18 mouse cellular contexts compared by ENCODE assay signal in the genomic region with DNA sequence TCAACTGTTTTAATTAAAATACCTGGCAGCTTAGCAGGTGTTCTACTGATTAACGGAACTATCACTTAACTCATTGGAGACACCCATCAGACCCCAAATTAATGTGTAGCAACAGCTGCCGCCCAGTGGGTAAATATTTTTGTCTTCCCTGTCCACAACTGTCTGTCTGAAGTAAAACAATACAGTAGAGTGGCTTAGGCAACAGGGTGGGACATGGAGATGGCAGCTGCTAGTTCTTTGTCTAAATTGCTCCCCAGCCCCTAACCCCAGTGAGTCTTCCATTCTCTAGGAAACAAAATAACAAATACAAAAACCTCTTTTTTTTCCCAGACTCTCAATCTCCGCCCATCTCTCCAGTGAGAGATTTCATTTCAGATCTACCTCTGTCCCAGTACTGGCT. TPM values are rescaled to one million over a fixed set of nuclear protein-coding genes. Genes with fewer than 3 reads are reported as not detected.
DNase-seq lines count a peak whose midpoint lies in the region; ATAC-seq and TF ChIP-seq lines count a peak whose summit lies in the region.
"Had no signal": no experiment of that assay in that cellular context is flagged by ENCODE, and none has a peak within 500 bp of the region (broad histone marks: within the 10 kb centered on the region; RNA-seq: fewer than 3 reads in every experiment).

No protein-coding gene starts in this region.

- H3K9me3 ChIP-seq in forebrain, embryonic 10.5 days = no peaks in the 10 kb centered on the region
- no peaks in the 10 kb centered on the region for H3K9me3 ChIP-seq in forebrain, embryonic 13.5 days (replicated peaks)
- no peaks in the 10 kb centered on the region for H3K9me3 ChIP-seq in lung, embryonic 14.5 days (ENCODE audit: low read depth, low read length)
- no peaks in the 10 kb centered on the region for H3K9me3 ChIP-seq in stomach, embryonic 16.5 days (replicated peaks; ENCODE audit: control insufficient read depth, low read length)
- H3K9me3 ChIP-seq: embryonic facial prominence, embryonic 13.5 days; forebrain, embryonic 15.5 days; heart, embryonic 15.5 days; hindbrain, embryonic 13.5 days had no signal

- WGBS in forebrain, embryonic 10.5 days = 89% methylated on average over 3 of the region's 3 CpGs
- 57% methylated on average over 3 of the region's 3 CpGs for WGBS in forebrain, embryonic 13.5 days
- 82% methylated on average over 3 of the region's 3 CpGs for WGBS in lung, embryonic 14.5 days
- WGBS in stomach, embryonic 16.5 days = 48% methylated on average over 3 of the region's 3 CpGs
- WGBS in cerebellum, adult 2 months = 74% methylated on average over 3 of the region's 3 CpGs

- H3K27ac ChIP-seq in forebrain, embryonic 10.5 days = 0 out of 2 replicates have a peak overlapping the region, but pooled peaks have one; percentile 44
- H3K27ac ChIP-seq in forebrain, embryonic 13.5 days = no peak overlapping the region
- H3K27ac ChIP-seq in lung, embryonic 14.5 days (ENCODE audit: low read depth) = peak overlapping the region; percentile 6; the same call in 1 of the 2 replicates
- H3K27ac ChIP-seq in stomach, embryonic 16.5 days (ENCODE audit: low read length) = peak overlapping the region; percentile 86
- H3K27ac ChIP-seq in cerebellum, adult 2 months (ENCODE audit: insufficient read depth, low read length) = no peak overlapping the region
- H3K27ac ChIP-seq: embryonic facial prominence, embryonic 13.5 days; forebrain, embryonic 15.5 days; heart, adult 2 months; heart, embryonic 15.5 days; hindbrain, embryonic 13.5 days had no signal

- no peak for DNase-seq in forebrain, embryonic 10.5 days (ENCODE audit: extremely low spot score, low spot score)
- DNase-seq in lung, embryonic 14.5 days = no peak
- DNase-seq in lung, adult 18-20 months = no peak
- no peak for DNase-seq in urinary bladder, postnatal 4 days (ENCODE audit: low spot score in 2 of 2)
- no peak for DNase-seq in cerebellum, adult 2 months
- DNase-seq: cerebellum, adult 11 months; cerebellum, adult 9-10 months; gastrocnemius, postnatal 10 days; heart, adult 2 months; heart, postnatal 14 days had no signal

- no peaks in the 10 kb centered on the region for H3K36me3 ChIP-seq in forebrain, embryonic 10.5 days (replicated peaks)
- H3K36me3 ChIP-seq in forebrain, embryonic 13.5 days (ENCODE audit: poor library complexity, severe bottlenecking) = no peaks in the 10 kb centered on the region
- H3K36me3 ChIP-seq in lung, embryonic 14.5 days (ENCODE audit: insufficient read depth) = no peaks in the 10 kb centered on the region
- H3K36me3 ChIP-seq in stomach, embryonic 16.5 days (ENCODE audit: control insufficient read depth, insufficient read depth, low read length) = no peaks in the 10 kb centered on the region
- H3K36me3 ChIP-seq: embryonic facial prominence, embryonic 13.5 days; forebrain, embryonic 15.5 days; heart, embryonic 15.5 days; hindbrain, embryonic 13.5 days had no signal

- TF ChIP-seq CTCF in lung, embryonic 14.5 days (IDR thresholded peaks at IDR 0.05; ENCODE audit: low read depth) = no peak
- TF ChIP-seq CTCF in cerebellum, adult 2 months (IDR thresholded peaks at IDR 0.05; ENCODE audit: borderline replicate concordance, insufficient read depth, low read depth, low read length) = no peak

- 0 out of 2 replicates have a peak, but pooled peaks cover 7% of the 10 kb centered on the region for H3K4me1 ChIP-seq in forebrain, embryonic 10.5 days
- peaks cover 7% of the 10 kb centered on the region; the same call in 1 of the 2 replicates for H3K4me1 ChIP-seq in forebrain, embryonic 13.5 days
- 0 out of 2 replicates have a peak, but pooled peaks cover 4% of the 10 kb centered on the region for H3K4me1 ChIP-seq in lung, embryonic 14.5 days (ENCODE audit: insufficient read depth)
- peaks cover 8% of the 10 kb centered on the region for H3K4me1 ChIP-seq in stomach, embryonic 16.5 days (ENCODE audit: control insufficient read depth, insufficient read depth, low read length)
- no peaks in the 10 kb centered on the region for H3K4me1 ChIP-seq in cerebellum, adult 2 months (ENCODE audit: control insufficient read depth, insufficient read depth, low read length)
- H3K4me1 ChIP-seq: forebrain, embryonic 15.5 days had no signal

- ATAC-seq in forebrain, embryonic 13.5 days = no peak
- ATAC-seq in lung, embryonic 14.5 days (ENCODE audit: insufficient read depth) = no peak
- no peak for ATAC-seq in stomach, embryonic 16.5 days (ENCODE audit: insufficient read depth, low FRiP score)
- ATAC-seq: forebrain, embryonic 15.5 days had no signal

- no peak overlapping the region for H3K4me2 ChIP-seq in forebrain, embryonic 13.5 days
- H3K4me2 ChIP-seq in lung, embryonic 14.5 days = no peak overlapping the region
- no peak overlapping the region for H3K4me2 ChIP-seq in stomach, embryonic 16.5 days (ENCODE audit: low read depth, low read length)
- H3K4me2 ChIP-seq: embryonic facial prominence, embryonic 13.5 days; forebrain, embryonic 15.5 days; heart, embryonic 11.5 days; heart, embryonic 15.5 days; hindbrain, embryonic 13.5 days had no signal

- H3K4me3 ChIP-seq in forebrain, embryonic 10.5 days = no peak overlapping the region
- H3K4me3 ChIP-seq in forebrain, embryonic 13.5 days = no peak overlapping the region
- H3K4me3 ChIP-seq in lung, embryonic 14.5 days (ENCODE audit: low read depth, low read length) = no peak overlapping the region
- H3K4me3 ChIP-seq in stomach, embryonic 16.5 days (replicated peaks; ENCODE audit: low read length) = no peak overlapping the region
- no peak overlapping the region for H3K4me3 ChIP-seq in cerebellum, adult 2 months (replicated peaks; ENCODE audit: insufficient read depth, low read depth, low read length)
- H3K4me3 ChIP-seq: embryonic facial prominence, embryonic 13.5 days; forebrain, embryonic 15.5 days; heart, adult 2 months; heart, embryonic 15.5 days; hindbrain, embryonic 13.5 days had no signal

- H3K9ac ChIP-seq in forebrain, embryonic 13.5 days = no peak overlapping the region
- no peak overlapping the region for H3K9ac ChIP-seq in lung, embryonic 14.5 days
- H3K9ac ChIP-seq in stomach, embryonic 16.5 days (ENCODE audit: low read length) = no peak overlapping the region
- H3K9ac ChIP-seq: embryonic facial prominence, embryonic 13.5 days; forebrain, embryonic 15.5 days; heart, embryonic 15.5 days; hindbrain, embryonic 13.5 days had no signal

- H3K27me3 ChIP-seq in forebrain, embryonic 10.5 days (ENCODE audit: poor library complexity, severe bottlenecking) = no peaks in the 10 kb centered on the region
- H3K27me3 ChIP-seq in forebrain, embryonic 13.5 days = no peaks in the 10 kb centered on the region
- no peaks in the 10 kb centered on the region for H3K27me3 ChIP-seq in lung, embryonic 14.5 days (ENCODE audit: insufficient read depth, low read length)
- H3K27me3 ChIP-seq in stomach, embryonic 16.5 days (ENCODE audit: control insufficient read depth, insufficient read depth, low read length) = no peaks in the 10 kb centered on the region
- H3K27me3 ChIP-seq in cerebellum, adult 2 months (ENCODE audit: control insufficient read depth, insufficient read depth, low read length) = no peaks in the 10 kb centered on the region; the same call in 1 of the 2 replicates
- H3K27me3 ChIP-seq: embryonic facial prominence, embryonic 13.5 days; forebrain, embryonic 15.5 days; heart, embryonic 15.5 days; hindbrain, embryonic 13.5 days had no signal

- no peak for TF ChIP-seq POLR2A in cerebellum, adult 2 months (IDR thresholded peaks at IDR 0.05; ENCODE audit: borderline replicate concordance, insufficient read depth, low read length)

RNA-seq across cellular contexts. Expression of a gene that starts 36.2 kb away (rescaled TPM):
- 4.0 and 4.6 TPM in 2 replicates for polyA plus RNA-seq in forebrain, embryonic 10.5 days (2016; fragmentation: Nextera tagmentation; extraction: Ambion mirVana)
- polyA plus RNA-seq in forebrain, embryonic 13.5 days (2015; fragmentation: Nextera tagmentation; extraction: Ambion mirVana) = 0.62 and 0.86 TPM in 2 replicates
- polyA plus RNA-seq in lung, embryonic 14.5 days (2014; fragmentation: Nextera tagmentation; extraction: Ambion mirVana) = 20.4 and 21.5 TPM in 2 replicates
- polyA plus RNA-seq in stomach, embryonic 16.5 days (2015; fragmentation: Nextera tagmentation; extraction: Ambion mirVana) = 16.4 TPM in 2 replicates
- 1.00 and 1.3 TPM in 2 replicates for polyA plus RNA-seq in cerebellum, adult 2 months (2012; rRNA removed)
- polyA plus RNA-seq: C2C12 had no signal

Comparison
In these comparisons a context has a peak if more than half of its experiments do, and no peak if none do; other contexts are left out.
1. H3K27ac ChIP-seq: peak in forebrain, embryonic 10.5 days (single experiment), lung, embryonic 14.5 days (single experiment) and stomach, embryonic 16.5 days (single experiment); none in forebrain, embryonic 13.5 days (single experiment) and cerebellum, adult 2 months (single experiment).